22 mouse cellular contexts compared by ENCODE assay signal in genomic region chr4:138257116-138257687, GRCm38 (mm10). TPM values are rescaled to one million over a fixed set of nuclear protein-coding genes. Genes with fewer than 3 reads are reported as not detected.
A peak's percentile ranks its signal among the peaks of the same experiment; 100 is the strongest.
DNase-seq lines count a peak whose midpoint lies in the region; ATAC-seq lines count a peak whose summit lies in the region.
"Had no signal": no experiment of that assay in that cellular context is flagged by ENCODE, and none has a peak within 500 bp of the region (broad histone marks: within the 10 kb centered on the region; RNA-seq: fewer than 3 reads in every experiment).

No protein-coding gene starts in this region.

- H3K4me2 ChIP-seq in liver, embryonic 11.5 days, result no peak overlapping the region
- H3K4me2 ChIP-seq in midbrain, embryonic 16.5 days (ENCODE audit: low read length), result no peak overlapping the region
- H3K4me2 ChIP-seq: hindbrain, embryonic 13.5 days; limb, embryonic 15.5 days; neural tube, embryonic 13.5 days had no signal

- no peak overlapping the region for H3K4me3 ChIP-seq in liver, embryonic 11.5 days (ENCODE audit: low read depth, low read length)
- no peak overlapping the region for H3K4me3 ChIP-seq in midbrain, embryonic 16.5 days (ENCODE audit: low read depth, low read length)
- H3K4me3 ChIP-seq: forebrain, embryonic 10.5 days; hindbrain, embryonic 13.5 days; limb, embryonic 15.5 days; neural tube, embryonic 13.5 days had no signal

- H3K27me3 ChIP-seq in liver, embryonic 11.5 days (replicated peaks; ENCODE audit: control insufficient read depth, insufficient read depth, low read length), result peaks cover 23% of the 10 kb centered on the region
- no peaks in the 10 kb centered on the region for H3K27me3 ChIP-seq in midbrain, embryonic 16.5 days (ENCODE audit: control insufficient read depth, insufficient read depth, low read depth, low read length)

- H3K9me3 ChIP-seq in liver, embryonic 11.5 days (ENCODE audit: control insufficient read depth, low read length), result no peaks in the 10 kb centered on the region
- no peaks in the 10 kb centered on the region for H3K9me3 ChIP-seq in midbrain, embryonic 16.5 days (replicated peaks; ENCODE audit: control insufficient read depth, low read length, poor library complexity, severe bottlenecking)
- H3K9me3 ChIP-seq: forebrain, embryonic 10.5 days; hindbrain, embryonic 13.5 days; limb, embryonic 15.5 days; neural tube, embryonic 13.5 days had no signal

- H3K9ac ChIP-seq in liver, embryonic 11.5 days (ENCODE audit: low read depth, low read length), result no peak overlapping the region
- H3K9ac ChIP-seq in midbrain, embryonic 16.5 days (ENCODE audit: low read depth, low read length), result no peak overlapping the region
- H3K9ac ChIP-seq: forebrain, postnatal 0 days; hindbrain, embryonic 13.5 days; limb, embryonic 15.5 days; neural tube, embryonic 13.5 days had no signal

- H3K36me3 ChIP-seq in liver, embryonic 11.5 days (ENCODE audit: control insufficient read depth, insufficient read depth, low read length), result no peaks in the 10 kb centered on the region
- H3K36me3 ChIP-seq in midbrain, embryonic 16.5 days (ENCODE audit: control insufficient read depth, insufficient read depth, low read length), result no peaks in the 10 kb centered on the region
- H3K36me3 ChIP-seq: forebrain, embryonic 10.5 days; limb, embryonic 15.5 days had no signal

- H3K27ac ChIP-seq in liver, embryonic 11.5 days (ENCODE audit: low read depth, low read length), result no peak overlapping the region
- H3K27ac ChIP-seq in midbrain, embryonic 16.5 days (ENCODE audit: low read length), result no peak overlapping the region
- H3K27ac ChIP-seq: forebrain, embryonic 10.5 days; hindbrain, embryonic 13.5 days; kidney, postnatal 0 days; limb, embryonic 15.5 days; neural tube, embryonic 13.5 days had no signal

- DNase-seq in liver, result peak; percentile 24
- DNase-seq in liver, embryonic 11.5 days (ENCODE audit: low spot score), result no peak
- DNase-seq in natural killer cell, adult 2 months (ENCODE audit: low spot score in 2 of 2), result peak; percentile 27 to 36
- DNase-seq in thymus, postnatal 4 days, result peak; percentile 66
- no peak for DNase-seq in adrenal gland, adult 8-10 months
- no peak for DNase-seq in ovary, postnatal 10 days (ENCODE audit: low spot score)
- DNase-seq: cerebellum, adult 9-10 months; forebrain, postnatal 0 days; gastrocnemius, postnatal 36 days; kidney, adult 2 months; left cerebral cortex, postnatal 4 days; lung, adult 18-20 months; lung, postnatal 14 days; midbrain, embryonic 14.5 days had no signal

- no peak for ATAC-seq in liver, embryonic 11.5 days (replicated peaks; ENCODE audit: low FRiP score)
- peak; percentile 62 for ATAC-seq in granulocyte monocyte progenitor cell, adult 5-6 weeks (replicated peaks; ENCODE audit: poor library complexity, severe bottlenecking)
- no peak for ATAC-seq in midbrain, embryonic 16.5 days
- ATAC-seq: CD4-positive, CD25-positive, alpha-beta regulatory T cell, adult 4 months; forebrain, postnatal 0 days had no signal

- WGBS in liver, embryonic 11.5 days, result 57% methylated on average over 22 of the region's 22 CpGs
- WGBS in midbrain, embryonic 16.5 days, result 88% methylated on average over 22 of the region's 22 CpGs

- peaks cover 7% of the 10 kb centered on the region for H3K4me1 ChIP-seq in liver, embryonic 11.5 days (replicated peaks; ENCODE audit: control insufficient read depth, insufficient read depth, low read length)
- peaks cover 8% of the 10 kb centered on the region for H3K4me1 ChIP-seq in midbrain, embryonic 16.5 days (ENCODE audit: control insufficient read depth, insufficient read depth, low read length)

RNA-seq across cellular contexts. Expression of gene Kif17, which starts 7.0 kb away (rescaled TPM):
- polyA plus RNA-seq in liver, embryonic 11.5 days (2014; fragmentation: Nextera tagmentation; extraction: Ambion mirVana), result 0.34 and 0.58 TPM in 2 replicates
- total RNA-seq in granulocyte monocyte progenitor cell, adult 5-6 weeks (2014; fragmentation: Nextera tagmentation), result 8.1 and 10.6 TPM in 2 replicates
- 6.0 and 8.9 TPM in 2 replicates for total RNA-seq in granulocyte monocyte progenitor cell, adult 5-6 weeks (2017)
- polyA plus RNA-seq in midbrain, embryonic 16.5 days (2015; fragmentation: Nextera tagmentation; extraction: Ambion mirVana), result 3.4 and 4.0 TPM in 2 replicates
- 1 to 10 TPM; 3.1 to 6.3 (median 4.0) TPM for total RNA-seq in adrenal gland, adult 8-10 months (2022)
- total RNA-seq: gastrocnemius, postnatal 36 days had no signal

RNA-seq across cellular contexts. Expression of gene Sh2d5, which starts 7.0 kb away (rescaled TPM):
- polyA plus RNA-seq in liver, embryonic 11.5 days (2014; fragmentation: Nextera tagmentation; extraction: Ambion mirVana), result 0.81 and 0.99 TPM in 2 replicates
- total RNA-seq in granulocyte monocyte progenitor cell, adult 5-6 weeks (2014; fragmentation: Nextera tagmentation), result 29.1 and 42.7 TPM in 2 replicates
- total RNA-seq in granulocyte monocyte progenitor cell, adult 5-6 weeks (2017), result 18.8 and 27.7 TPM in 2 replicates
- 16.7 and 20.3 TPM in 2 replicates for polyA plus RNA-seq in midbrain, embryonic 16.5 days (2015; fragmentation: Nextera tagmentation; extraction: Ambion mirVana)
- total RNA-seq in adrenal gland, adult 8-10 months (2022), result 1 to 10 TPM; 2.5 to 4.7 (median 3.4) TPM

RNA-seq across cellular contexts. Expression of gene Hp1bp3, which starts 41.1 kb away (rescaled TPM):
- 78.3 and 80.4 TPM in 2 replicates for polyA plus RNA-seq in liver, embryonic 11.5 days (2014; fragmentation: Nextera tagmentation; extraction: Ambion mirVana)
- 203 and 218 TPM in 2 replicates for total RNA-seq in granulocyte monocyte progenitor cell, adult 5-6 weeks (2014; fragmentation: Nextera tagmentation)
- 221 and 239 TPM in 2 replicates for total RNA-seq in granulocyte monocyte progenitor cell, adult 5-6 weeks (2017)
- 199 and 209 TPM in 2 replicates for polyA plus RNA-seq in midbrain, embryonic 16.5 days (2015; fragmentation: Nextera tagmentation; extraction: Ambion mirVana)
- 100 to 1,000 TPM; 228 to 267 (median 252) TPM for total RNA-seq in adrenal gland, adult 8-10 months (2022)

RNA-seq across cellular contexts. Expression of gene Ddost, which starts 47.3 kb away (rescaled TPM):
- 276 and 295 TPM in 2 replicates for polyA plus RNA-seq in liver, embryonic 11.5 days (2014; fragmentation: Nextera tagmentation; extraction: Ambion mirVana)
- 318 and 319 TPM in 2 replicates for total RNA-seq in granulocyte monocyte progenitor cell, adult 5-6 weeks (2014; fragmentation: Nextera tagmentation)
- total RNA-seq in granulocyte monocyte progenitor cell, adult 5-6 weeks (2017), result 238 and 289 TPM in 2 replicates
- 201 and 208 TPM in 2 replicates for polyA plus RNA-seq in midbrain, embryonic 16.5 days (2015; fragmentation: Nextera tagmentation; extraction: Ambion mirVana)
- total RNA-seq in adrenal gland, adult 8-10 months (2022), result 100 to 1,000 TPM; 138 to 154 (median 143) TPM

Comparison
In these comparisons a context has a peak if more than half of its experiments do, and no peak if none do; other contexts are left out.
1. DNase-seq: peak in liver (single experiment), natural killer cell, adult 2 months (2 of 2) and thymus, postnatal 4 days (single experiment); none in liver, embryonic 11.5 days (single experiment), adrenal gland, adult 8-10 months (single experiment) and ovary, postnatal 10 days (single experiment).